Mouse (Mus musculus) ES-E14 (cell line): ENCODE measurements around the gene Atg9b.

ENCODE experiments used
- CHD2 ChIP-seq: IDR thresholded peaks from 2 replicates; pipeline ENCODE4 v1.6.1; 2014; ENCODE audit warnings: mild to moderate bottlenecking, low read depth, low read length, inconsistent platforms
- MAFK ChIP-seq: IDR thresholded peaks from 2 replicates; pipeline ENCODE4 v1.6.1; 2014; ENCODE audit warnings: mild to moderate bottlenecking, low read depth, low read length, inconsistent platforms; ENCODE audit not compliant: insufficient read depth
- ZC3H11A ChIP-seq: IDR thresholded peaks from 2 replicates; pipeline ENCODE4 v1.6.1; 2012; ENCODE audit warnings: low read depth, mild to moderate bottlenecking, inconsistent platforms, low read length, borderline replicate concordance
- ZNF384 ChIP-seq: IDR thresholded peaks from 2 replicates; pipeline ENCODE4 v1.6.1; 2012; ENCODE audit warnings: low read depth, low read length, inconsistent platforms

GRCm38 (mm10) chr5:24441187-24441586 is 49.2 kb upstream of the Atg9b start:
- TF ChIP-seq ZC3H11A: no peak
- no peak for TF ChIP-seq CHD2
- no peak for TF ChIP-seq ZNF384
- TF ChIP-seq MAFK: no peak
